Mouse (Mus musculus) retina, postnatal 1 day (tissue): ENCODE results near the gene Crb1.
"Not testable (repeated sequence)": the region's sequence is repeated elsewhere in the genome, so short reads cannot be mapped to it uniquely, and the experiment has no call there.

Experiments
- DNase-seq: peaks from one replicate; pipeline ENCODE4 v3.0.0-alpha.2; 2012

Gene Crb1

GRCm38 (mm10) chr1:139328811-139329210, 48.1 kb downstream of the Crb1 start:
- no peak for DNase-seq

- DNase-seq = no peak
Observed at GRCm38 (mm10) chr1:139328286-139328685, 48.6 kb downstream of the Crb1 start.

GRCm38 (mm10) chr1:139325378-139325777, 51.5 kb downstream of the Crb1 start:
- DNase-seq = peak; percentile 16

- DNase-seq = no peak
Observed at GRCm38 (mm10) chr1:139319798-139320197, 57.1 kb downstream of the Crb1 start.

- peak; percentile 47 for DNase-seq
Observed at GRCm38 (mm10) chr1:139314297-139314874, 62.5 kb downstream of the Crb1 start.

GRCm38 (mm10) chr1:139308915-139309314, 68.0 kb downstream of the Crb1 start:
- DNase-seq = peak; percentile 19

GRCm38 (mm10) chr1:139302519-139302918, 74.4 kb downstream of the Crb1 start:
- not testable (repeated sequence) for DNase-seq

- no peak for DNase-seq
Observed at GRCm38 (mm10) chr1:139301830-139302229, 75.1 kb downstream of the Crb1 start.

GRCm38 (mm10) chr1:139292023-139292422, 84.9 kb downstream of the Crb1 start:
- DNase-seq = peak; percentile 27

- peak; percentile 39 for DNase-seq
Observed at GRCm38 (mm10) chr1:139291593-139291992, 85.3 kb downstream of the Crb1 start.

- no peak for DNase-seq
Observed at GRCm38 (mm10) chr1:139276619-139277320, 100.1 kb downstream of the Crb1 start.

- peak; percentile 83 for DNase-seq
Observed at GRCm38 (mm10) chr1:139267844-139268243, 109.1 kb downstream of the Crb1 start.

- DNase-seq = no peak
Observed at GRCm38 (mm10) chr1:139264245-139264644, 112.7 kb downstream of the Crb1 start.

GRCm38 (mm10) chr1:139263158-139263557, 113.7 kb downstream of the Crb1 start:
- DNase-seq = no peak

GRCm38 (mm10) chr1:139255581-139255980, 121.3 kb downstream of the Crb1 start:
- peak; percentile 60 for DNase-seq

GRCm38 (mm10) chr1:139252041-139252440, 124.9 kb downstream of the Crb1 start:
- no peak for DNase-seq

- DNase-seq = no peak
Observed at GRCm38 (mm10) chr1:139249159-139249558, 127.7 kb downstream of the Crb1 start.

GRCm38 (mm10) chr1:139246723-139247380, 130.0 kb downstream of the Crb1 start:
- DNase-seq = no peak

GRCm38 (mm10) chr1:139236794-139237193, 140.1 kb downstream of the Crb1 start:
- no peak for DNase-seq

- DNase-seq = no peak
Observed at GRCm38 (mm10) chr1:139234611-139235568, 142.0 kb downstream of the Crb1 start.

GRCm38 (mm10) chr1:139232636-139233035, 144.3 kb downstream of the Crb1 start:
- no peak for DNase-seq

- DNase-seq = no peak
Observed at GRCm38 (mm10) chr1:139224309-139224949, 152.5 kb downstream of the Crb1 start.
